ENCODE assay signal across 10 mouse cellular contexts in genomic region chr12:85508235-85508634, GRCm38 (mm10). TPM values are rescaled to one million over a fixed set of nuclear protein-coding genes. Genes with fewer than 3 reads are reported as not detected.
DNase-seq lines count a peak whose midpoint lies in the region; ATAC-seq and TF ChIP-seq lines count a peak whose summit lies in the region.
"Had no signal": no experiment of that assay in that cellular context is flagged by ENCODE, and none has a peak within 500 bp of the region (broad histone marks: within the 10 kb centered on the region; RNA-seq: fewer than 3 reads in every experiment).

No protein-coding gene starts in this region.

- H3K9ac ChIP-seq in hindbrain, embryonic 14.5 days, result no peak overlapping the region
- H3K9ac ChIP-seq: embryonic facial prominence, embryonic 12.5 days; lung, embryonic 15.5 days had no signal

- 23% methylated on average over 3 of the region's 3 CpGs for WGBS in hindbrain, embryonic 14.5 days
- WGBS in hindbrain, embryonic 10.5 days, result 26% methylated on average over 3 of the region's 3 CpGs

- TF ChIP-seq POLR2A in testis, adult 2 months (IDR thresholded peaks at IDR 0.05; ENCODE audit: control insufficient read depth, low read depth, low read length), result no peak

- no peaks in the 10 kb centered on the region for H3K4me1 ChIP-seq in hindbrain, embryonic 14.5 days (replicated peaks; ENCODE audit: control insufficient read depth, insufficient read depth, low read length)
- 0 out of 2 replicates have a peak, but pooled peaks cover 2% of the 10 kb centered on the region for H3K4me1 ChIP-seq in hindbrain, embryonic 10.5 days (replicated peaks)
- H3K4me1 ChIP-seq in testis, adult 2 months (ENCODE audit: control insufficient read depth, insufficient read depth, low read length), result no peaks in the 10 kb centered on the region
- H3K4me1 ChIP-seq: embryonic facial prominence, embryonic 12.5 days; lung, embryonic 15.5 days had no signal

- peak; percentile 19; the same call in 1 of the 2 replicates for TF ChIP-seq CTCF in testis, adult 2 months (IDR thresholded peaks at IDR 0.05; ENCODE audit: control insufficient read depth, insufficient read depth, insufficient replicate concordance, low read depth, low read length)

- no peaks in the 10 kb centered on the region for H3K36me3 ChIP-seq in hindbrain, embryonic 14.5 days (replicated peaks; ENCODE audit: control insufficient read depth, insufficient read depth)
- H3K36me3 ChIP-seq in hindbrain, embryonic 10.5 days, result no peaks in the 10 kb centered on the region
- H3K36me3 ChIP-seq in testis, adult 2 months (ENCODE audit: control insufficient read depth, insufficient read depth, low read length), result no peaks in the 10 kb centered on the region
- H3K36me3 ChIP-seq: embryonic facial prominence, embryonic 12.5 days; lung, embryonic 15.5 days had no signal

- peaks cover 14% of the 10 kb centered on the region; the same call in 1 of the 2 replicates for H3K9me3 ChIP-seq in hindbrain, embryonic 14.5 days (ENCODE audit: control insufficient read depth, low read length)
- peaks cover 5% of the 10 kb centered on the region; the same call in 1 of the 2 replicates for H3K9me3 ChIP-seq in hindbrain, embryonic 10.5 days

- ATAC-seq in CD4-positive, CD25-positive, alpha-beta regulatory T cell, adult 4 months, result no peak
- no peak for ATAC-seq in hindbrain, embryonic 14.5 days (ENCODE audit: low FRiP score)

- no peaks in the 10 kb centered on the region for H3K27me3 ChIP-seq in hindbrain, embryonic 14.5 days (ENCODE audit: control insufficient read depth, insufficient read depth, low read length)
- no peaks in the 10 kb centered on the region for H3K27me3 ChIP-seq in hindbrain, embryonic 10.5 days (ENCODE audit: insufficient read depth, poor library complexity, severe bottlenecking)
- no peaks in the 10 kb centered on the region for H3K27me3 ChIP-seq in testis, adult 2 months (ENCODE audit: control insufficient read depth, insufficient read depth, low read length)
- H3K27me3 ChIP-seq: embryonic facial prominence, embryonic 12.5 days; lung, embryonic 15.5 days had no signal

- no peak overlapping the region for H3K4me2 ChIP-seq in hindbrain, embryonic 14.5 days (replicated peaks)
- H3K4me2 ChIP-seq: embryonic facial prominence, embryonic 12.5 days; lung, embryonic 15.5 days had no signal

- peak; percentile 40 for DNase-seq in CD4-positive, CD25-positive, alpha-beta regulatory T cell, adult 2 months (ENCODE audit: low read depth, low spot score)
- DNase-seq in hindbrain, embryonic 14.5 days (ENCODE audit: low spot score), result peak; percentile 46
- DNase-seq in hindbrain, embryonic 10.5 days (ENCODE audit: low spot score), result no peak
- no peak for DNase-seq in testis, postnatal 14 days (ENCODE audit: low spot score)
- DNase-seq in thymus, postnatal 4 days, result peak; percentile 73
- no peak for DNase-seq in ovary, postnatal 10 days (ENCODE audit: low spot score)

- H3K4me3 ChIP-seq in hindbrain, embryonic 14.5 days (replicated peaks; ENCODE audit: low read length), result no peak overlapping the region
- no peak overlapping the region for H3K4me3 ChIP-seq in hindbrain, embryonic 10.5 days
- H3K4me3 ChIP-seq in testis, adult 2 months (ENCODE audit: control insufficient read depth, low read depth, low read length), result no peak overlapping the region
- H3K4me3 ChIP-seq: embryonic facial prominence, embryonic 12.5 days; lung, embryonic 15.5 days had no signal

- H3K27ac ChIP-seq in hindbrain, embryonic 14.5 days, result no peak overlapping the region
- no peak overlapping the region for H3K27ac ChIP-seq in hindbrain, embryonic 10.5 days
- no peak overlapping the region for H3K27ac ChIP-seq in testis, adult 2 months (ENCODE audit: control insufficient read depth, insufficient read depth, low read depth, low read length)
- H3K27ac ChIP-seq: embryonic facial prominence, embryonic 12.5 days; lung, embryonic 15.5 days had no signal

RNA-seq across cellular contexts. Expression of gene Fos, which starts 34.5 kb away (rescaled TPM):
- polyA plus RNA-seq in CD4-positive, CD25-positive, alpha-beta regulatory T cell, adult 4 months (2017; shearing (Covaris generic)), result 10 to 100 TPM; 11.3 to 39.0 TPM
- 2.7 and 3.4 TPM in 2 replicates for polyA plus RNA-seq in hindbrain, embryonic 14.5 days (2014; fragmentation: Nextera tagmentation; extraction: Ambion mirVana)
- 1.5 TPM in 2 replicates for polyA plus RNA-seq in hindbrain, embryonic 10.5 days (2016; fragmentation: Nextera tagmentation; extraction: Ambion mirVana)
- 0.63 and 1.2 TPM in 2 replicates for polyA plus RNA-seq in testis, adult 2 months (2012; rRNA removed)

Comparison
In these comparisons a context has a peak if more than half of its experiments do, and no peak if none do; other contexts are left out.
1. DNase-seq: peak in CD4-positive, CD25-positive, alpha-beta regulatory T cell, adult 2 months (single experiment), hindbrain, embryonic 14.5 days (single experiment) and thymus, postnatal 4 days (single experiment); none in hindbrain, embryonic 10.5 days (single experiment), testis, postnatal 14 days (single experiment) and ovary, postnatal 10 days (single experiment).